Mouse (Mus musculus) cerebellum, adult (tissue): ENCODE measurements at regions not wholly inside any gene's neighbourhood (a gene's known extent, or its start where the extent isn't known, plus 50 kb on each side); places are given as distances from the start of the nearest gene placed in this dataset.

ENCODE experiments used
- ATAC-seq: cut with Nextera tagmentation; 2 replicates; pipeline ENCODE4 v1.9.2; 2017; ENCODE audit warnings: mild to moderate bottlenecking, moderate library complexity, mixed read lengths; ENCODE audit not compliant: insufficient number of reproducible peaks, low FRiP score, low TSS enrichment

- no peak for ATAC-seq
Observed at GRCm38 (mm10) chr14:48853479-48854187, 180.0 kb upstream of the Otx2 start.

- ATAC-seq, result no peak
Observed at GRCm38 (mm10) chr14:48852787-48853186, 179.2 kb upstream of the Otx2 start.

- no peak for ATAC-seq
Observed at GRCm38 (mm10) chr14:48852061-48852460, 178.4 kb upstream of the Otx2 start.

GRCm38 (mm10) chr14:48842861-48843260 lies 169.2 kb upstream of the Otx2 start:
- no peak for ATAC-seq

- no peak for ATAC-seq
Observed at GRCm38 (mm10) chr14:48841278-48841677, 167.7 kb upstream of the Otx2 start.

- no peak for ATAC-seq
Observed at GRCm38 (mm10) chr14:48837181-48837580, 163.6 kb upstream of the Otx2 start.

- no peak for ATAC-seq
Observed at GRCm38 (mm10) chr14:48836071-48836470, 162.5 kb upstream of the Otx2 start.

GRCm38 (mm10) chr14:48834416-48834815 lies 160.8 kb upstream of the Otx2 start:
- ATAC-seq, result no peak

- ATAC-seq, result no peak
Observed at GRCm38 (mm10) chr14:48826421-48826820, 152.8 kb upstream of the Otx2 start.

- no peak for ATAC-seq
Observed at GRCm38 (mm10) chr14:48824375-48824774, 150.8 kb upstream of the Otx2 start.

- ATAC-seq, result no peak
Observed at GRCm38 (mm10) chr14:48815941-48816340, 142.3 kb upstream of the Otx2 start.

- no peak for ATAC-seq
Observed at GRCm38 (mm10) chr14:48815231-48815728, 141.7 kb upstream of the Otx2 start.

GRCm38 (mm10) chr14:48812741-48813495 lies 139.3 kb upstream of the Otx2 start:
- ATAC-seq, result no peak

- ATAC-seq, result no peak
Observed at GRCm38 (mm10) chr14:48804098-48804497, 130.5 kb upstream of the Otx2 start.

- ATAC-seq, result no peak
Observed at GRCm38 (mm10) chr14:48801283-48801682, 127.7 kb upstream of the Otx2 start.

GRCm38 (mm10) chr14:48800857-48801256 lies 127.2 kb upstream of the Otx2 start:
- ATAC-seq, result no peak

GRCm38 (mm10) chr14:48800100-48800449 lies 126.5 kb upstream of the Otx2 start:
- no peak for ATAC-seq

GRCm38 (mm10) chr14:48799442-48800099 lies 126.0 kb upstream of the Otx2 start:
- ATAC-seq, result no peak

GRCm38 (mm10) chr14:48791507-48791906 lies 117.9 kb upstream of the Otx2 start:
- no peak for ATAC-seq

GRCm38 (mm10) chr14:48779327-48779726 lies 105.7 kb upstream of the Otx2 start:
- no peak for ATAC-seq

- no peak for ATAC-seq
Observed at GRCm38 (mm10) chr14:48770832-48771231, 97.2 kb upstream of the Otx2 start.
